Mouse (Mus musculus) embryo, embryonic 10 days (tissue): ENCODE results near the gene 4930568D16Rik.

ENCODE experiments used
- DNase-seq: peaks from one replicate; pipeline ENCODE4 v3.0.0-alpha.2; 2015; ENCODE audit warnings: low spot score

The 4930568D16Rik gene

DNA sequence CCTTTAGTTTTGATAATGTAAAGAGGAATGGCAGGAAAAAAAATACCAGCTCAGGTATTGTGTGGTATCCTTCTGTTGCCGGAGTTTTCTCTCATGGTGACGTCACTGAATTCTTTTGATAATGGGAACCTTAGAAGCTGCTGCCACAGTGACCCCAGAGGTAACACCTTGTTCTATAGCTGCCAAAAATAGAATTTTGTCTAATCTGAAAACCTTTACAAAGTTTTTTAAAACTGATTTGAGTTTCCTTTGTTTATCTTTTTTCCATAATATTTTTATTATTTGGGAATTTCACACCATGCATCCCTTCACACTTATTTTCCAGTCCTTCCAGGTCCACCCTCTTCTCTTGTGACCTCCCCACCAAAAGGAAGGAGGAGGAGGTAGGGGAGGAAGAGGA is at the start of gene 4930568D16Rik:
Gene 4930568D16Rik, minus strand, starts transcription at position 101 of the 400 bp plus-strand sequence.
- DNase-seq, result no peak

DNA sequence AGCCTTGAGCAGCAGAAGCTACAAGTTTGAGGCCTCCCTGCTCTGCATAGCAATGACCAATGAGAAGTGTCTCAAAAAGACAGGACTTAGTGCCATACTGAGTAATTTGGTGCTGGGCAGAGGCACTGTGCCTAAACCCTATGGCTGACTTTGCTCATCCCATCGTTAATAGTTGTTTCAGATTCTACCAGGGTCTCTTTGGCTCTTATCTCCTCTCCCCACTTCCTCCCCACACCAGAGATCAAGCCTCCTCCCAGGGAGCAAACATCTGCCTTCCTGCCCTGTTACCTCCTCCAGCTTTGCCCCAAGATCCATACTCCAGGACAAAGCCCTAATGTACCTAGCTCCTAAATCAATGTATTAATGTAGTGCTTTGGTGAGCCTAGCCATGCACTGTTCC is 49.7 kb upstream of the 4930568D16Rik start:
- no peak for DNase-seq

DNA sequence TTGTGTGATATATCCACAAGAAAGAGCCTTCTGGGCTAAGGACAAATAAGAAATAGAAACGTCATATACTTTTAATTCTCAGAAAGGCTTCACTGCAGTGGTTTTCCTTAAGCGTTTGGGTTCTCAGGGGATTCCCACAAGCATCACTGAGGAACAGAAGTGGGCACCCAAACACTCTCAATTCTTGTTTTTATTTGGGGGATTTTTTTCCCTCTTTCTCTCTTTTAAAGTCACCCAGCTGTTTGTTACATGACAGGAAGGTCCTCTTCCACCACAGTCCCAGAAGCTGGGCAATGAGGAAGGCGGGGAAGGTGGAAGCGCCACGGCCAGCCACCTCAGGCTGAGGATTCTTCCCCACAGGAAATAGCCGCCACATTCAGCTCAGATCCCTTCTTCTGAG is 48.9 kb upstream of the 4930568D16Rik start:
- no peak for DNase-seq

DNA sequence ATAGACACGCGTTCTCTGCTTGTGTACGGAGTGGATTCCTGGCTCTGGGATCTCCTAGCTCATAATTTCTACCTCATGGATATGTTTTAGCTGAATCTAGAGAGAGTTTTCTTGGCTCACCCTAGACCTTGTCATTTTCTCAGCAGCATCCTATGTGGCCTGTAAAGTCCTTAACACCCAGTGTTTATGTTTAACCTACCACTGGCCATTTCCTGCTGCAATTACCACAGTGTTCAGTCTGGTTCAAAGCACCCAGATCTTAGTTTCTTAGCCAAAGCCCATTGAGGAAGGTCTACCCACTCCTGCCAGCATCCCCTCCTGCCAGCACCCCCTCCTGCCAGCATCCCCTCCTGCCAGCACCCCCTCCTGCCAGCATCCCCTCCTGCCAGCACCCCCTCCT is 45.3 kb upstream of the 4930568D16Rik start:
- no peak for DNase-seq

DNA sequence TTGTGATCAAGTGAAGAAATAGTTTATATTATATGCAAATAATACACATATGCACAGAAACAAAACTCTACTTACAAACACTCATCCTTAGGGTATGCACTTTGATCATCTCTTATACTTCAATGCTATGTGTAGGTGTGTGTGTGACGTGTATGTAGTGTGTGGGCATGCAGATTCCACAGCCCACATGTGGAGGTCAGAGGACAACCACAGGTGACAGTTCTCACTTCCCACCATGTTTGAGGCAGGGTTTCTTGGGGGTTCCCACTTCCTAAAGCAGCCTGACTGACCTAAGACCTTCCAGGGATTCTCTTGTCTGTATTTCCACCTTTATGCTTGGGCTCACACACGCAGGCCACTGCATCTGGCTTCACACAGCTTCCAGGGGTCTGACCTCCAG is 44.7 kb upstream of the 4930568D16Rik start:
- no peak for DNase-seq

DNA sequence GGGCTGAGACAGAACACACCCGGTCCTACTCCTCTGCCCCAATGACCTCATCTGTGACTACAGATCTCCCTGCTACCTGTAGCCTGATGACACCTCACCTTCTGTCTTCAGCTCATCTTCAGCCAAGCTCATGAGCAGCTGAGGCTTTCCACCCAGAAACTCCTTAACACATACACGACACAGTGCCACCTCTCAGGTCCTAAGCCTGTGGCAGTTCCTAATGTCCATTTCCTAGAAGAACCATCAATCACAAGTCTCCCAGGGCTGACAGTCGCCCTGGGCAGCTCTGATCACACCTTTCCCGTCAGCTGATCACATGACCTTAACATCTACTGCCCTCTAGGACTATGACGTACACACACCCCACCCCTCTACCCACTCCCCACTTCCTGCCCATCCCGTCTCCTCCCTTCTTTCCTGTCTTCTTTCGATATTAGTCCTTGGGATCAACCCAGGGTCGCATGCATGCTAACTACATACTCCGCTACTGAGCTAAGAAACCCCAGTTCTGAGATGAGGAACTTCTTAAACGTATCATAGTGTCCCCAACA is 44.2 kb upstream of the 4930568D16Rik start:
- DNase-seq, result no peak

DNA sequence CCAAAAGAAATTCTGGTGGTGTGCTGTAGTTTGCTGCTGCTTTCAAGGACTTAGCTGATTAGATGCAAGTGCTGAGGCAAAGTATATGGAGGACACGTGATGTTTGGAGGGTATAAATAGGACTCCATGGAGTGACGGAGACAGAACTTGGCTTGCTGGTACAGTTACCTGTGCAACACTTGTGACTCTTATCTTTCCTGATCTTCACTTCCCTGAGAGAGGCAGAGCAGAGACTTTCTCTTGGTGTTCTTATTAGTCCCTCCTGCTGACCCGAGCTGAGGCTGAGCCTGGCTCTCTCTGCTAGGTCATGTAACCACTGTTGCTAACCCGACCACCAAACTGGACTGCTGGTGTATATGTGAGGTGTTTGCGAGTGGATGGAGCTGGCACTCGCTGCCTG is 41.9 kb upstream of the 4930568D16Rik start:
- DNase-seq, result no peak

DNA sequence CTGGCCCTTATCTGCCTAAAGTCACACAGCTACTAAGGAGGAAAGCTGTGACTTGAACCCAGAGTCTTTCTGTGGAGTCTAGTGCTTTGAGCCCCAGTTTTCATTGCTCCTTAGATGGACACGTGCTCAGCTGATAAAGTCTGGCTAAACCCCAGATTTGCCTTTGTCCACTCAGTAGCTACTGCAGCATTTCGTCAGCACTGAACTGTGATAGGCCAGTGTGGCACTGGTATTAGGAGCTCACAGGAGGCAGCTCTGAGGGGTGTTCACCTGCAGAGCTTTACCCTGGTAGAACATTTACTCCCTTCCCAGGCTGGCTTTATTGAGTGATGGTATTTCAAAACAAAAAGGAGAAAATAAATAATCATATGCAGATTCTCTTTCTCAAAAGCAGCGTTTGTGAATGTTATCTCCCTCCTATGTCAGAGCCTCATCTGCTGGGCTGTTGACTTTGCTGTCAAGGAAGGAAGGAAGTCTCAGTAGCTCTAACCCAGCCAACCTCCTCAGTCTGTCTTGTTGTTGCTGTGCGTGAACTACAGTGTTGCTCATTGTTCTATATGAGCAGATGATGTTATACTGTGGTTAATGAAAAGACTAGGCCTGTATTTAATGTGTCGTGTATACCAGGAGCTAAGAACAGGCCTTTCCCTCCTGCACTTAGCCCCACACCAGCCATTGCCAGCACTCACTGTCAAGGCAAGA is 41.0 kb upstream of the 4930568D16Rik start:
- no peak for DNase-seq

DNA sequence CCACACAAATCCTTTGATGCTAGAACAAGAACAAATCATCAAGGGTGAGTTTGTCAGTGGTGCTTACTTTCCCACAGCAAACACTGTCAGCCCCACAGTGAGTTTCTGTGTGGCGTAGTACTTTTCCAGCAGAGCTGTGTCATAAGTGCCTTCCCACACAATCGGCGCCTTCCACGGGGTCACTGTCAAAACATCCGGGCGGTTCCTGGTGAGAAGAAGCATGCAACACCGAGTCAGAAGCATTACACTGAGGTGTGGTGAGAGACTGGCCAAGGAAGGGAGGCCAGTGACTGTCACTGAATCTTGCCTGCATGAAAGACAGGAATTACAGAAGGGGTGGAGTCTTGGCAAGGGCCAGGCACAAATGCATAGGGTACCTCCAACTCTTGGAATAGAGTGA is 40.3 kb upstream of the 4930568D16Rik start:
- no peak for DNase-seq

DNA sequence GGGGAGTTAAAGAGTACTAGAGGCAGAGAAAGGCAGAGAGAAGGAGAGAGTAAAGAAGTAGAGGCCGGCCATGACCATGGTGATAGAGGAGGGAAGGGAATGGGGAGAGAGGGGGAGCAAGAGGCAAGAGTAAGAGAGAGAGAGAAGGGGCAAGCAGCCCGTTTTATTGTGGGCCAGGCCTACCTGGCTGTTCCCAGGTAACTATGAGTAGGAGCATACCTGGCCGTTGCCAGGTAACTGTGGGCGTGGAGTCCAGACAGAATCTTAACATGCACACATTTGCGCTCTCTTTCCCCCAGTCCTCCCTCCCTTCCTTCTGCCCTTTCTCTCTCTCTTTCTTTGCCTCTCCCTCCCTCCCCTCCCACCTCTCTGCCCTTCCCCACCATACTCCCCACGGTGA is 39.7 kb upstream of the 4930568D16Rik start:
- DNase-seq, result no peak

DNA sequence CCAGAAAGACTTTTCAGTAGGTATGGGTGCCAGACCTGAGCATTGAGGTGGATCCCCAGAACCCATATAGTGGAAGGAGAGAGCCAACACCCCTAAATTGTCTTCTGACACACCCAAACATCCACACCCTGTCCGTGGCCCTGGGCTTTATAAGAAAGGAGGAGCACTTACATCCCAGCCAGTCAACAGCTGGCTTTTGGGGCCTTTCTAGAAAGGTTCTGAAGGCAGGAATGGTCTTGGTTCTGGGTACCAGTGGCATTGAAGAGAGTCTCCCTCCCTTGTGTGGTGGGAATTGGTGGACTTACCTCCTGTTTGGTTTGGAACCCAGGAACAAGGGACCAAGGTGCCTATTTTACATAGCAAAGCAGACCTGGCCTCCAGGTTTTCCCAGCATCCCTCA is 39.1 kb upstream of the 4930568D16Rik start:
- no peak for DNase-seq

DNA sequence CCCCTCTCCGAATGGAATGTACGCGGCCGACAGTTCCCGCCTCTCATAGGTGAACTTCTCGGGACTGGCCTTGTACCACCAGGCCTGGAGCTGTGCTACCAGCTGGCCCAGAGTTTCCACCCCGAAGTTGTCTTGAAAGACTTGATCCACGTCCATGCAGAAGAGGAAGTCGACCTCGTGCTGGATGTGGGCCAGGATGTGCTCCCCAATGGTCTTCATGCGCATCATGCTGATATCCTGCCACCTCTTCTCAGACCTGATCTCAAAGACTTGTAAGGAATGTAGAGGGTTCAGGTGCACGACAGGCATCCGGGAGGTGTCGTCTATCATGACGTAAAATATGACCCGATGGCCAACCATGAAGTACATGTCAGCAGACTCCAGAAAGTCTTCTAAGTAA is 34.9 kb upstream of the 4930568D16Rik start:
- DNase-seq, result no peak

DNA sequence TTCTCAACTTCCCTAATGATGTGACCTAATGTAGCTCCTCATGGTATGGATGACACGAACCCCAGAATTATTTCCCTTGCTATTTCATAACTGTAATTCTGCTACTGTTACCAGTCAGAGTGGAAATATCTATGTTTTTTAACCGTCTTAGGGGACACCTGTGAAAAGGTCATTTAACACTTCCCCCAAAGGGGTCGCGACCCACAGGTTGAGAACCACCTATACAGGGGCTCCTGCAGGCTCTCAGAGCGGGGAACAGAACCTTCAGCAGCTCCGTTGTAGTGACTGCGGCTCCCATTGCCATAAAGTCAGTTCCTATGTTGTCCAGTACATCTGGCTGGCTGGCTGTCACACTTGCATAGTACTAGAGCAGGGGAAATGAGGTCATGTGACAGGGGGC is 33.2 kb upstream of the 4930568D16Rik start:
- DNase-seq, result no peak

DNA sequence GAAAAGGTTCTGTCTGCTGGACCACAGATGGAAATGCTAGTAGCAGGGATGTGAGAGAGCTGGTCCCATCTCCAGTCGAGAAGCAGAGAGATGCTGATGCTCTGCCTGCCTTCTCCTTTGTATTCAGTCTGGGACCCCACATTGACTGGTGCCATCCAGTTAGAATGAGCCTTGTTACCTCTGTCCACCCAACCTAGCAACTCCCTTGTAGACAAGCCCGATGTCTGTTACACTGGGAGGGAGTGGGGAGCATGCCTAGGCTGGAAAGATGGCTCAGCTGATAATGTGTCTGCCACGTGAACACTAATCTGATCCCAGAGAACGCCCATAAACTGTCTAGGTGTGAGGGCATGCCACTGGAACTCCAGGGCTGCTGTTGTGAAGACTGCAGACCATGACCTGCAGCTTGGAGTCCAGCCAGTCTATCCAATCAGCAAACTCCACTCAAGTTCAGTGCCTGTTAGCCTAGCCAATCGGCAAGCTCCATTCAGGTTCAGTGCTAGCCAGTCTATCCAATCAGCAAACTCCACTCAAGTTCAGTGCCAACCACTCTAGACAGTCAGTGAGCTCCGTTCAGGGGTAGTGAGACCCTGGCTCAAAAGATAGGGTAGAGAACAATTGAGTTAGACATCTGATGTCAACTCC is 30.8 kb upstream of the 4930568D16Rik start:
- DNase-seq, result no peak

DNA sequence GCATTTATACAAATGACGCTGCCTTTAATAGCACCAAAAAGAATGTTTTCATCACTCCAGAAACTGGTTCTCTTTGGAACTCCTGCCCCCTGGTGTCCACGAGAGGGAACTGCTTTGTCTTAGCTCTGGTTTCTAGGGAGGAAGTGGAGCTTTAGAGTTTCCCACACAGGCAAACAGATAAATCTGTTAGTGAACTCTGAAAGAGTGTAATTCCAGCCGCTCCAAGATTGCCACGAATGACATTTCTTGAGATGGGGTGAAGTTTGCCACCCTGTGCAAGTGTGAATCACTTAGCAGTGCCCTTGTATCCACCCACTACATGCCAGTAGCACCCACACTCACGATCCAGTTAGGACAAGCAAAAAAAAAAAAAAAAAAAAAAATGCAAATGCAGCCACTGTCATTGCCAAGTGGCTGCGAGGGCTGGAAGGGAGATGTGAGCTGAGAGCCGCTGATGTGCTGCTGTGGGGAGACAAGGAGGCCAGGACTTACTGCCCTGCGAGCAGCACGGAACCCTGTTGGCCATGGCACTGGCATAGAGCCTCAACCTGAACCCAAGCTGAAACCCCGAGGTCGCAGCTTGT is 30.2 kb upstream of the 4930568D16Rik start:
- DNase-seq, result peak; percentile 73

DNA sequence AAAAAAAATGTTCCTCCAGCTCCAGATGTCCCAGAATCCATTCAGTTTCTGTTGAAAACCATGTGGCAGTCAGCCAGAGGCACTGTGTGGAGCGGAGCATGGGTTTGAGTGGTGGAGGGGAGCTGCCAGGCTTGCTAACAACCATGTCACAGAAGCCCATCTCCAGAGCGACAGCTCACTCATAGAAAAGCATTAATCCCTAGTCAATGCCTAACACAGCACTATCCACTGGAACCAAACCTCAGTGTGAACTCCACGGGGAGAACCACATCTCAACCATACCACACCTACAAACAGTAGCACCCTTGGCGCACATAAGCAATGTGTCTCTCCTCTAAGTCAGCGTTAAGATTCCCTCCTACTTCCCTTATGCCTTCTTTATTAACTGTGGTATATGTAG is 29.6 kb upstream of the 4930568D16Rik start, which contains the start of gene 4930402F06Rik:
Gene 4930402F06Rik, minus strand, starts transcription at position 80 of the 400 bp plus-strand sequence.
- DNase-seq, result no peak

DNA sequence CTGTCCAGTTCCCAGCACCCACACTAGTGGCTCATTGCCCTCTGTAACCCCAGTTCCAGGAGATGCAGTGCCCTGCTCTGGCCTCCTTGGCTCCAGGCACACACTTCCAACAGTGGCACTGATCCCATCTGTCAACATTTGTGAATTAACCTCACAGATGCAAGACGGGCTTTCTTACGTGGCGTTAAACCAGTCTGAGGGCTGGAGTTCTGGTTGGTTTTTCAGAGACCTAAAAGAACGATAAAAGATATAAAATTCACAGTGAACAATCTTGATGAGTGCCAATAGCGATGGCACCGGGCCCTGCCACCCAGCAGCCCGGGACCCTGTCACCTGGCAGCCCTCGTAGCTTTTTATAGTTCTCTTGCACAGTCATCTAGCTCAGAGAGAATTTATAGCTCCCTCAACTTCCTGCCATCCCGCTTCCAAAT is 17.9 kb upstream of the 4930568D16Rik start:
- no peak for DNase-seq

DNA sequence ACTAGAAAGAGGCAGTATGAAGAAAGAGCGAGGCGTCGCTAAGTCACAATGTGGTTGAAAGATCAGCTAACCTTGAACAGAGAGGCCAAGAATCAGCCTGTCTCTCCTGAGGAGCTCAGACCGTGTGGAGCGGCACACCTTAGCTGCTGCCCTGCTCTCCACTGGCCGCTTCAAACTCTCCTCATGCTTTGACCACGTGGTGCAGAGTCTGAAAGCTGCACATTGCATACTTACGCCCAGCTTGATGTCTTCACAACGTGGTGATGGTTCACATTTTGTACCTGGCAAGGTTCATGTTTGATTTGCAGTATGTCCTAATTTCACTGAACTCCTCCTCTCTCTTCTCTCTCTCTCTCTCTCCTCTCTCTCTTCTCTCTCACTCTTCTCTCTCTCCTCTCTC is 11.8 kb upstream of the 4930568D16Rik start:
- DNase-seq, result no peak

DNA sequence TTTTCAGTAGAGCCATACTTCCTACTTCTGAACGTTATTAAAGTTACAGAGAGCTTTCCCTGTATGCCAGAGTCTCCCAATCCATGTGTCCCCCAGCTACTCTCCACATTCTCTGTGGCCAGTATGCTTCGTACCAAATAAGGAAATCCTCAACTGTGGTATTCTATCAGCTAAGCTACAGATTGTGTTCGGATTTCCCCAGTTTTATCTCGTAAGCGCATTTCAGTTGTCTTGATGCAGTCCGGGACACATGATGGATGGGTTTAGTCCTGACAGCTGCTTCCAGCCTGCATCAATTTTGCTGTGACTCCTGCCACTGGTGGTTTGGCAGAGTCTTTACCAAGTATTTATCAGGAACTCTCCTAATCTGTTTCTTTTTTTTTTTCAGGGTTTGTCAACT is 10.1 kb upstream of the 4930568D16Rik start:
- no peak for DNase-seq

DNA sequence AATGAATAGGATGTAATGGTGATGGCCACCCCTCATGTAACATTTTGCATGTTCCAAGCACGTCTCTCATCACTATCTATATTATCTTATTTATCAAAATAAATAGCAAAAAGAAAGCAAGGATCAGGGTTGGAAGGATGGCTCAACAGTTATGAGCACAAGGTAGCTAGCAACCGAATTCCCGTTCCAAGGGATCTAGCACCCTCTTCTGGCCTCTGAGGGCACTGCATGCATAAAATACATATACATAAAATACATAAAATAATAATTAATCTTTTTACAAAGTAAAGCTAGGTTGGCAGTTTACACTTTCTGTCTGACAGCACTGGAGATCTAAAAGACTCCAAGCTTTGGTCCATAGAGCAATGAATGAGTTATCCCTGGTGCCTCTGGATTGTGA is 5.5 kb upstream of the 4930568D16Rik start:
- DNase-seq, result peak; percentile 71

DNA sequence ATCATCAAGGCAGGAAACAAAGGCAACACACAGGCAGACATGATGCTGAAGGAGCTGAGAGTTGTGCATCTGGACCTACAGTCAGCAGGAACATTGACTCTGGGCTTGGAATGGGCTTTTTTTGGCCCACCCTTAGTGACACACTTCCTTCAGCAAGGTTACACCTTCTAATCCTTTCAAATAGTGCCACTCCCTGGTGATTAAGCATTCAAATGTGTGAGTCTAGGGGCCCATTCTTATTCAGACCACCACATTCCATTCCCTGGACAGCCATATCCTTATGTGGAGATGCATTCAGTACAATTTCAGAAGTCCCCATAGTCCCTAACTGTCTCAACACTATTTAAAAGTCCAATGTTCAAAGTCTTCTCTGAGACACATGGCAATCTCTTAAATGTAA is 3.2 kb upstream of the 4930568D16Rik start:
- DNase-seq, result no peak

DNA sequence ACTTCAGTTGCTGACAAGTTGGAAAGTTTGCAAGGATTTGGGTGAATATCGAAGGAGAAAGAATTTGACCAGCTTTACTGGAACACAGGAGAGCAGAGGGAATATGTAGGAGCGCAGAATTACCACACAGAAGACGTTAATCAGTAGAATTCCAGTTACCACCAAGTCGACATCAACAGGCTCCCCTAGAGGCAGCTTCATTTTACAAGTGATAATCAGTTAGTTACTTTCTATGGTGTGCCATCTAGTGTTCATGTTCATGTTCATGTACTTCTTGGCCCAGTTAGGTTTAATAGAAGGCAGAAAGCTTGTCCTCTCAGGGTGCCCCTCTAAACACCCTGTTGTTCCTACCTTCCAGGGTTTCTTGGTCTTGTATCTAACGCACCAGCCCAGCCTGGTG is 18.3 kb downstream of the 4930568D16Rik start:
- DNase-seq, result peak; percentile 66

DNA sequence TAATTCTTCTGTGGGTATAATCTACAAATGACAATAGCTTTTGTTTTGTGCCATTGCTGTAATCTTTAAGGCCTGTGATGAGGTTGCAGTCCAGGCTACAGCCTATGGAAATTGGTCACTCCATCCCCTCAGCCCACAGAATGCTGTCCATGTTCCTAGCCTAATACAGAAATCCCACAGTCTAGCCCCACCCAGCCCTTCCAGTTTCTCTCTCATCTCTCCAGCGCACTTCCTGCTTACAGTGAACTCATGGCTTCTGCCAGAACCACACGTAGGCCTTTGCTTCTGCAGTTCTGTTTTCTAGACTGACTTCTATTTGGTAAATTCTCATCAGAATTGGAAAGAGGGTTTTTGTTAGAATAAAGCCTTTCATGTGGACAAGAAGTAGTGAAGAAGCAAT is 21.5 kb downstream of the 4930568D16Rik start:
- DNase-seq, result no peak
